Mouse (Mus musculus) liver, embryonic 14.5 days (tissue): Measurements from ENCODE around the gene Cbfa2t2.

ENCODE experiments used
- CTCF ChIP-seq: IDR thresholded peaks from 2 replicates; pipeline ENCODE4 v1.5.1; 2016; ENCODE audit warnings: antibody characterized with exemption, low read depth, control low read depth
- EP300 ChIP-seq: IDR thresholded peaks from 2 replicates; pipeline ENCODE4 v1.6.1; 2016; ENCODE audit warnings: antibody characterized with exemption, low read depth

DNA sequence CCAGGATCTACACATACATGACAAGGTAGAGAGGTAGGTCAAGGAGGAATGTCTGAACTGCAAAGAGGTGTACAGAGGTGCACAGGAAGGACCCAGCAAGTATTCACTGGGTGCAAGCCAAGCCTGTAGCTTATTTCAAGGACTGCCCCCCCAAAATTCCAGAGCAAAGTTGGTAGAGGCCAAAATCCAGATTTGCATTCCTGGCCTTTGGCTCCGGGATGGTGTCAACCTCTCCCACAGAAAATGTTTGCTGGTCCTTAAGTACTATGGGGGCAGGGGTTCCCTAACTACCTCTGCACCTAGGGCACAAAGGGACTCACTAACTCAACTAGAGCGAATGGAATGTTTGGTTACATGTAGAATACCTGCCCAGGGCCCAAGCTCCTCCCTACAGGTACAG is 131.5 kb downstream of the Cbfa2t2 start:
- TF ChIP-seq CTCF (no peak), EP300 (no peak)
